Mouse (Mus musculus) forebrain, embryonic 10.5 days (tissue): ENCODE data around the gene S100pbp. TPM values are rescaled to one million over a fixed set of nuclear protein-coding genes. Genes with fewer than 3 reads are reported as not detected.

Source experiments
- DNase-seq: peaks from one replicate; pipeline ENCODE4 v3.0.0-alpha.2; 2017; ENCODE audit warnings: low spot score; ENCODE audit errors: extremely low spot score
- H3K27ac ChIP-seq: fragments of 300-500 bp; sonication (generic); 2 replicates; pipeline ENCODE4 v1.5.1; 2016; ENCODE audit warnings: mild to moderate bottlenecking
- H3K27me3 ChIP-seq: fragments of 300-500 bp; sonication (generic); 2 replicates; pipeline ENCODE4 v1.6.1; 2016; ENCODE audit warnings: mild to moderate bottlenecking; ENCODE audit not compliant: poor library complexity, severe bottlenecking
- H3K36me3 ChIP-seq: fragments of 300-500 bp; sonication (generic); replicated peaks from 2 replicates; pipeline ENCODE4 v1.6.1; 2016; ENCODE audit warnings: mild to moderate bottlenecking, moderate library complexity
- H3K4me1 ChIP-seq: fragments of 300-500 bp; sonication (generic); 2 replicates; pipeline ENCODE4 v1.6.1; 2016
- H3K4me3 ChIP-seq: fragments of 300-500 bp; sonication (generic); 2 replicates; pipeline ENCODE4 v1.5.1; 2016; ENCODE audit warnings: mild to moderate bottlenecking, moderate library complexity
- H3K9me3 ChIP-seq: fragments of 300-500 bp; sonication (generic); 2 replicates; pipeline ENCODE4 v1.6.1; 2016; ENCODE audit warnings: mild to moderate bottlenecking, moderate library complexity
- WGBS: fragments of 180-500 bp; shearing (Covaris S2); methylation state at CpG from one replicate; pipeline ENCODE4 v1.1.7; 2016; 5-methylcytosine and 5-hydroxymethylcytosine counted together
- polyA plus RNA-seq: library from polyadenylated mRNA; unstranded; fragments of >200 nt; fragmentation: Nextera tagmentation; extraction: Ambion mirVana; gene quantifications from 2 replicates; pipeline ENCODE4 v1.2.1, GENCODE M21; 2016

Gene S100pbp
- polyA plus RNA-seq, 1 experiment from 2014 or later: 29.4 TPM

- 98% methylated on average over 1 of the region's 1 CpGs for WGBS
- H3K36me3 ChIP-seq: peaks cover 91% of the 10 kb centered on the region
- DNase-seq: no peak
Measured at GRCm38 (mm10) chr4:129161076-129161475, 28.5 kb downstream of the S100pbp start.

GRCm38 (mm10) chr4:129158549-129158948 is 31.0 kb downstream of the S100pbp start:
- no peaks in the 10 kb centered on the region for H3K9me3 ChIP-seq
- no peaks in the 10 kb centered on the region for H3K27me3 ChIP-seq
- 84% methylated on average over 3 of the region's 3 CpGs for WGBS
- H3K36me3 ChIP-seq: peaks cover 91% of the 10 kb centered on the region
- no peak overlapping the region for H3K27ac ChIP-seq
- no peaks in the 10 kb centered on the region for H3K4me1 ChIP-seq
- no peak overlapping the region for H3K4me3 ChIP-seq
- DNase-seq: no peak

More at GRCm38 (mm10) chr4:129161076-129161475, 28.5 kb downstream of the S100pbp start:
- Histone ChIP-seq H3K4me1 (no peaks in the 10 kb centered on the region), H3K9me3 (no peaks in the 10 kb centered on the region), H3K4me3 (no peak overlapping the region), H3K27me3 (no peaks in the 10 kb centered on the region), H3K27ac (no peak overlapping the region)

- Histone ChIP-seq H3K27ac (no peak overlapping the region), H3K27me3 (no peaks in the 10 kb centered on the region), H3K4me3 (no peak overlapping the region), H3K9me3 (no peaks in the 10 kb centered on the region), H3K4me1 (no peaks in the 10 kb centered on the region), H3K36me3 (peaks cover 91% of the 10 kb centered on the region)
- 90% methylated on average over 5 of the region's 5 CpGs for WGBS
- no peak for DNase-seq
Measured at GRCm38 (mm10) chr4:129157541-129157940, 32.0 kb downstream of the S100pbp start.

GRCm38 (mm10) chr4:129151276-129151811 is 38.2 kb downstream of the S100pbp start:
- no peak overlapping the region for H3K27ac ChIP-seq
- no peaks in the 10 kb centered on the region for H3K27me3 ChIP-seq
- 95% methylated on average over 4 of the region's 4 CpGs for WGBS
- DNase-seq: no peak
- no peaks in the 10 kb centered on the region for H3K9me3 ChIP-seq
- H3K4me1 ChIP-seq: peaks cover 4% of the 10 kb centered on the region; the same call in 1 of the 2 replicates
- no peak overlapping the region for H3K4me3 ChIP-seq
- peaks cover 92% of the 10 kb centered on the region for H3K36me3 ChIP-seq

- H3K36me3 ChIP-seq: peaks cover 75% of the 10 kb centered on the region
- WGBS: 87% methylated on average over 1 of the region's 1 CpGs
- no peak for DNase-seq
Measured at GRCm38 (mm10) chr4:129149321-129149720, 40.2 kb downstream of the S100pbp start.

GRCm38 (mm10) chr4:129147552-129148103 is 41.9 kb downstream of the S100pbp start:
- Histone ChIP-seq H3K27me3 (no peaks in the 10 kb centered on the region), H3K27ac (no peak overlapping the region), H3K4me1 (peaks cover 7% of the 10 kb centered on the region; the same call in 1 of the 2 replicates), H3K9me3 (no peaks in the 10 kb centered on the region), H3K4me3 (no peak overlapping the region), H3K36me3 (peaks cover 58% of the 10 kb centered on the region)
- 95% methylated on average over 13 of the region's 13 CpGs for WGBS
- DNase-seq: no peak

More at GRCm38 (mm10) chr4:129149321-129149720, 40.2 kb downstream of the S100pbp start:
- H3K27ac ChIP-seq: no peak overlapping the region
- no peaks in the 10 kb centered on the region for H3K9me3 ChIP-seq
- H3K27me3 ChIP-seq: no peaks in the 10 kb centered on the region
- H3K4me3 ChIP-seq: no peak overlapping the region
- H3K4me1 ChIP-seq: peaks cover 7% of the 10 kb centered on the region; the same call in 1 of the 2 replicates

- DNase-seq: no peak
- Histone ChIP-seq H3K9me3 (no peaks in the 10 kb centered on the region), H3K36me3 (peaks cover 46% of the 10 kb centered on the region), H3K4me1 (peaks cover 13% of the 10 kb centered on the region; the same call in 1 of the 2 replicates), H3K4me3 (no peak overlapping the region), H3K27ac (no peak overlapping the region), H3K27me3 (no peaks in the 10 kb centered on the region)
- 93% methylated on average over 2 of the region's 2 CpGs for WGBS
Measured at GRCm38 (mm10) chr4:129146392-129146791, 43.1 kb downstream of the S100pbp start.

- 91% methylated on average over 4 of the region's 4 CpGs for WGBS
- H3K36me3 ChIP-seq: peaks cover 41% of the 10 kb centered on the region
Measured at GRCm38 (mm10) chr4:129145943-129146342, 43.6 kb downstream of the S100pbp start.

GRCm38 (mm10) chr4:129145411-129145810 is 44.1 kb downstream of the S100pbp start:
- no peaks in the 10 kb centered on the region for H3K27me3 ChIP-seq
- no peaks in the 10 kb centered on the region for H3K9me3 ChIP-seq
- no peak overlapping the region for H3K4me3 ChIP-seq
- H3K27ac ChIP-seq: no peak overlapping the region
- DNase-seq: no peak
- H3K36me3 ChIP-seq: peaks cover 36% of the 10 kb centered on the region
- H3K4me1 ChIP-seq: peaks cover 13% of the 10 kb centered on the region; the same call in 1 of the 2 replicates
- WGBS: 82% methylated on average over 4 of the region's 4 CpGs

More at GRCm38 (mm10) chr4:129145943-129146342, 43.6 kb downstream of the S100pbp start:
- H3K27me3 ChIP-seq: no peaks in the 10 kb centered on the region
- H3K4me1 ChIP-seq: peaks cover 13% of the 10 kb centered on the region; the same call in 1 of the 2 replicates
- no peaks in the 10 kb centered on the region for H3K9me3 ChIP-seq
- no peak for DNase-seq
- H3K27ac ChIP-seq: no peak overlapping the region
- no peak overlapping the region for H3K4me3 ChIP-seq

GRCm38 (mm10) chr4:129144401-129145367 is 44.8 kb downstream of the S100pbp start:
- WGBS: 70% methylated on average over 16 of the region's 16 CpGs
- Histone ChIP-seq H3K36me3 (peaks cover 28% of the 10 kb centered on the region), H3K27ac (no peak overlapping the region), H3K4me1 (peaks cover 13% of the 10 kb centered on the region; the same call in 1 of the 2 replicates), H3K4me3 (no peak overlapping the region), H3K27me3 (peaks cover 6% of the 10 kb centered on the region), H3K9me3 (no peaks in the 10 kb centered on the region)
- DNase-seq: no peak

- Histone ChIP-seq H3K9me3 (no peaks in the 10 kb centered on the region), H3K4me1 (peaks cover 11% of the 10 kb centered on the region; the same call in 1 of the 2 replicates), H3K27me3 (peaks cover 17% of the 10 kb centered on the region), H3K27ac (no peak overlapping the region), H3K4me3 (no peak overlapping the region), H3K36me3 (peaks cover 17% of the 10 kb centered on the region)
- no peak for DNase-seq
- 89% methylated on average over 5 of the region's 5 CpGs for WGBS
Measured at GRCm38 (mm10) chr4:129143509-129143908, 46.0 kb downstream of the S100pbp start.

- no peak for DNase-seq
- Histone ChIP-seq H3K9me3 (no peaks in the 10 kb centered on the region), H3K27me3 (peaks cover 27% of the 10 kb centered on the region), H3K27ac (no peak overlapping the region), H3K36me3 (peaks cover 8% of the 10 kb centered on the region), H3K4me1 (peaks cover 10% of the 10 kb centered on the region), H3K4me3 (no peak overlapping the region)
- WGBS: 93% methylated on average over 11 of the region's 11 CpGs
Measured at GRCm38 (mm10) chr4:129142439-129143045, 47.0 kb downstream of the S100pbp start.
